Mouse (Mus musculus): ENCODE data around the gene Cel. TPM values are rescaled to one million over a fixed set of nuclear protein-coding genes. Genes with fewer than 3 reads are reported as not detected.

Gene Cel
- not detected in 2 replicates for polyA plus RNA-seq (2021; fragmentation: Nextera tagmentation)
- long read RNA-seq, experiment 1 = 0 reads
- long read RNA-seq, experiment 2 = 0 reads

DNA sequence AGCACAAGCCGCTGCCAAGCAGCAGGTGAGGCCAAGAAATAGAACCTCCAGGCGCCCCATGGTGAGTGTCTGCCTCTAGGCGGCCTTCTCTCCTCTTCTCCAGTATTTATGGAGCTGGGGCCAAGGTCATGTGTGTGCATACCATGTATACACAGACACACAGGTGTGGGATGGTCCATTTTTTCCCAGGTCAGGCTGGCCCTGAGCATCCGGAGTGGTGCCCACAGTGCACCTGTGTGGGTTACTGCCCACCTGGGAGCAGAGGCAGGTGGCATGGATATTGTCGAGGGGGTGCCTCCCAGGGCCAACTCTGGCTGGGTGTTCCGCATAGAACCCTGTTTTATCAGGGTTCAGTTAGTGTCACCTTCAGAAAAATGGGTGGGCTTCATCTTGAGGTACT is at the start of gene Cel:
Cel (minus strand) TSS at position 101 of the 400 bp plus-strand sequence.

DNA sequence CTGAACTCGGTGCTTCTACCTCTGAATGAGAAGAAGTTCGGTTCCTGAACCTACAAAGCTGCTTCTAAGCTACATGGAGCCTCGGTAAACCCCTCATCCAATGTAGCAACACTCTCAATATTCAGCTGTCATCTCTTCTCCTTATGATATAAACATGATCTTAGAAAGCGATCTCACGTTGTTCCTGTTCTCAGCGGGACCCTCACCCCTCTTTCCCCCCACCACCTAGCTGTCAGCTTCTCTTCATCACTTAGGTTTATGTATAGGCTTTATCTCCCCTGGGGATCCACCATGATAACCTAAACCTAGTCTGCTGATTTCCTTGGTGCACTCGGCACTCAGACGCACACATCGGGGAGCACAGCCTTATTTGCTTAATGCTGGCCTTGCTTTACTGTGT is 20.4 kb upstream of the Cel start, which contains the start of gene Gtf3c5:
Gtf3c5 (minus strand) TSS at position 101 of the 400 bp plus-strand sequence.

DNA sequence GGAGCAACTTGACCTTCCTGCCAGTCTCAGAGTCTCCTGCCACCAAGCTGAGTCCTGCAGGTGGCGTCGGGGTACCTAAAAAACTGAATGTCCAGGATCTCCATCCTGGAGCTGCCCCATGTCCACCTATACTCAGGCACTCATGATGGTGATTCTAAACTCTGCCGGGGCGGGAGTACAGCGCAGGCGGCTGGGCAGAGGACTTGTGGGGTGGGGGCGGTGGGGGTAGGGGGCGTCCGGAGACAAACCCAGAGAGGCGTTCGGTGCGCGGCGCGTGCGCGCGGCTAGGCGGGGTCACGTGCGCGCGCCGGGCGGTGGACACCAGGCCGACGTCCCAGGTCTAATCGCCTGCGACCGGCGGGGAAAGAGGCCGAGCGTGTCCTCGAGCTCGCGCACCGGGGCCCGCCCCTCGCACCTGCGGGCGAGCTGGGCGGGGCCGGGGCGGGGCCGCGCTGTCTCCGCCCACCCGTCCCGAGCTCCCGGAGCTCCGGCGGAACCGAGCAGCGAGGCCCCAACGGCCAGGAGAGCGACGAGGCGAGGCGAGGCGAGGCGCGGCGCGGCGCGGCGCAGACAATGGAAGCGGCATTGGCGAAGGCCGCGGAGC is 50.3 kb downstream of the Cel start, which contains the start of gene Ralgds:
Ralgds (plus strand) TSS at position 328 of the 604 bp plus-strand sequence.

DNA sequence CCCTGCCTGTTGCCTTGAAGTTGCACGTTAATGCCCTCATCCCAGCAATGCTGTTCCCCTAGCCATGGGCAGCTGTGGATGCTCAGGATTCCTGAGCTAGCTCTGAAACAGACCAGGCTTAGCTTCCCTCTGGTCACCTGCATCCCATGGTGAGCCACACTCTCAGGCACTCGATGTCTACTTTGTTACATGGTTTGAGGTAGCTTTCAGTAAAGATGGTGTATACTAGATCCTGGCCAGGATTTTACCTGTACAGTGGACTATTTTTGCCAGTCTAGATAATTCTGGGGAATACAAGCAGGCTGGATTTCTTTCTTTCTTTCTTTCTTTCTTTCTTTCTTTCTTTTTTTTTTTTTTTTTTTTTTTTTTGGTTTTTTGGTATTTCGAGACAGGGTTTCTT is 57.4 kb downstream of the Cel start, which contains the start of gene Gm10134:
Gm10134 (plus strand) TSS at position 301 of the 400 bp plus-strand sequence.

Small RNAs within 50 kb of the gene (microRNA-seq; reads per million reads assigned to microRNA genes)
- not detected for gene Gm22824

Other genes with a start within 250 kb of the Cel start
- gene Ppp1r26, start 116.6 kb downstream of the Cel start, polyA plus RNA-seq (2021; fragmentation: Nextera tagmentation) = 3.3 and 4.8 TPM in 2 replicates
- gene 1700007K13Rik, start 97.1 kb downstream of the Cel start, polyA plus RNA-seq (2021; fragmentation: Nextera tagmentation) = 5.1 and 9.4 TPM in 2 replicates
- 18.2 and 20.5 TPM in 2 replicates for gene Mrps2, start 95.3 kb downstream of the Cel start, polyA plus RNA-seq (2021; fragmentation: Nextera tagmentation)
- gene Gbgt1, start 66.5 kb downstream of the Cel start, polyA plus RNA-seq (2021; fragmentation: Nextera tagmentation) = 0.78 and 1.2 TPM in 2 replicates
- not detected in 2 replicates for gene Gm10134, start 57.3 kb downstream of the Cel start, polyA plus RNA-seq (2021; fragmentation: Nextera tagmentation)
- 41.8 and 50.6 TPM in 2 replicates for gene Ralgds, start 50.3 kb downstream of the Cel start, polyA plus RNA-seq (2021; fragmentation: Nextera tagmentation)
- 8.0 and 9.3 TPM in 2 replicates for gene Gtf3c5, start 20.3 kb upstream of the Cel start, polyA plus RNA-seq (2021; fragmentation: Nextera tagmentation)
- not detected in 2 replicates for gene Gfi1b, start 58.6 kb upstream of the Cel start, polyA plus RNA-seq (2021; fragmentation: Nextera tagmentation)
- gene Tsc1, start 77.8 kb upstream of the Cel start, polyA plus RNA-seq (2021; fragmentation: Nextera tagmentation) = 16.5 and 21.8 TPM in 2 replicates
- gene Spaca9, start 136.3 kb upstream of the Cel start, polyA plus RNA-seq (2021; fragmentation: Nextera tagmentation) = 3.0 and 6.2 TPM in 2 replicates
- 2.6 and 5.0 TPM in 2 replicates for gene Ak8, start 136.8 kb upstream of the Cel start, polyA plus RNA-seq (2021; fragmentation: Nextera tagmentation)